Mouse (Mus musculus) frontal cortex, postnatal 10 days (tissue): ENCODE data around the gene Slx4ip.

Experiments used
- DNase-seq, 2 experiments: peaks; one replicate each; pipeline ENCODE4 v3.0.0; 2022; ENCODE audit warnings: low spot score in 2 of 2, mixed read lengths in 1 of 2

Gene Slx4ip

DNA sequence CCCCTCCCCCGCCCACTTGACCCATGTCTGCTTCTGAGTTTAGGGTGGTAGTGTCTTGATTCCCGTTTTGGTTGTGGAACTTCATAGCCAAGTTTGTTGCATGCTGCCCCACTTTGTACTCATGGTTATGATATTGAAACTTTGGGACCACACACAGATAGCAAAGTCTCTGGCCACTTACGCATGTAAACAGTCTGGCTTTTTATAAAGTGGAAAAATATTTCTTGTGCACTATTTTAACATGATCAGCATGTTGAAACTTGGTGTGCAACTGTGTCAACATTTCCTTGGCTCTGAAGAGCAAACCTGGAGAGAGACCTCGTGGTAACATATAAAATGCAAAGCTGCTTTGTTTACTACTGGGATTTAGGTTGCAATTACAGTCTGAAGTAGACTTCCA, 56.5 kb downstream of the Slx4ip start:
- no peak for DNase-seq

DNA sequence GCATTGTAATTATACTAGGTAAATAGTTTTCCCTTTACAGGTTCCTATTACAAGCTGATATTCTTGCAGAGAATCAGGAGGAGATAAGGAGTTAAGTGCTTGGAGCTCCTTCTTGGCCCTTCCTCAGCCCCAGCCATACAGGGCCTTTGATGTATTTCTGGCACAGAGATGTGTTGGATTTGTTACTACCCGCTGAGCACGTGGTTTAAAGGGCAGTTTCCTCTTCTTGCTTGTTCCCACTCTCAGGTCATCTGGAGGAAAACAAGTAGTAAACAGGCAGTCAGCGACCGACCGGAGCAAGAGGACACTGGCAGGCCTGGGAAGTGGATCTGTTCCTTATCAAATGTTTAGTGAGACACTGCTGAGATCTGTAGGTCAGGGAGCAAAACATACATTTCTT, 56.9 kb downstream of the Slx4ip start:
- peak in 1 of 2 experiments; percentile 11 for DNase-seq

DNA sequence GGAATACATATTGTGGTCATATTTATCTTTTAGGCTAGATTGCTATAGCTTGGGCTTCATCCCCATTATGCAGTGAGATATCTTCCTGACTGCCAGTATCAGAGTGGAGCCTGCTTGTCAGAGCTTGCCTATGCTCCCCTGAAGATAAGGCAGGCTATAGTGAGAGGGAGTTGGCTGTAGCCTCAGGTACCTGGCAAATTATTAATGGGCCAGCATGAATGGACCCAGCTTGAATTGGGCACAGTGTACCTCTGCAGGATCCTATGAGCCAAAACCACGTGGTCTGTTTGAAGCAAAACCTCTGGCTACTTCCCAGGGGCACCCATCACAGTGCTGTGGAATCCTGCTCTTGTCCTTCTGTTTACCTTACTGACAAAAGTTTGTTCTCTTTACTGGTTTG, 61.2 kb downstream of the Slx4ip start:
- no peak for DNase-seq

DNA sequence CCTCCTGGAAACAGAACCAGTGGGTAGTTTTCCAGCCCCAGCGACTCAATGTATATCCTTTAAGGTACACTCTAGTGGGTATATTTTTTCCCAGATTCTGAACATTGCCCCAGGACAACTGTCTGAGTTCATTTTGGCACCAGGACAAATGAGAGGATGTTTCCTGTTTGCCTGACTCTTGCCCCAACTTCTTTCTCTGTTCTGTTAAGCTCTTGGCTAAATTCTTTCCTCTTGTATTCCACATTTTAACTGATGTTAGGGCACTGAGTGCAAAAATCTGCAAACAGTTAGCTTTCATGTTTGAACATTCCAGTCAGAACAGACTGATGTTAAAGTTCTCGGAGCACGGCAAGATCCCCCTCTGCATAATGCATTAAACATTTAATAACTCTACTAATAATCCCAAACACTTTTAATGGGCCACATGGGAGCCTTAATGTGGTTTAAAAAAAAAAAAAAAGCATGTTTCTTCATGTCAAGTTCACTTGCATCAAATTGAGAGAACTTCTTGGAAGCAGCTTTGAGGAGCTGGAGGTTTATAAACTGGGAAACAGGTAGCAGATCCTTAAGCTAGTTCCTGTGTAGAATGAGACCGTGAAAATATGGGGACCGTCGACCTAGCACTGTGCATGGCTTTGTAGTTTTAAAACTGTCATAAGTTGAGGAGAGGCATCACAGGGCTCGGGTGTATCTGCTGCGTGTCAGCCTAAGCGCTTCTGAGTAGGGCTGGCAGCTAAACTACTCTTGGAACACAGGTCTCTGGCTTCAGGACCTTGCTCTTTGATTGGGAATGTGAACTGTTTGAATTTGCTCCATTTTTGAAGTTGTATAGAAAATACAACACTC, 64.9 kb downstream of the Slx4ip start:
- no peak for DNase-seq

DNA sequence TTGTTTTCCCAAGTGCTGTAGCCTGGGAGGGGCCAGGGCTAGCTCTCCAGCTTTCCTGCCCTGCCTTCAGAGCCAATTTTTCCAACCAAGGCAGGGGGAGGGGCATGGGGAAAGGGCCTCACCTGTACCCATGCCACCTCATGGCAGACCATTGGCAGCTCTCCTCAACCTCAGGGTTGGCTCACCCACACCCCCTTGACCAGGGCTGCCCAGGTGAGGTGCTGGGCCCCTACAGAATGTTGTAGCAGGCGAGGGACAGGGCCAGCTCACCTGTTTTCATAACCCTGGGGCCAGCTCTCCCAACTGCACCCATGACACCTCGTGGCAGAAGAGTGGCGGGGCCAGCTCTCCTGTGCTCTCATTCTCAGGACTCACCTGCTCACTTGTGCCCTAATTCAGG, 67.7 kb downstream of the Slx4ip start:
- DNase-seq: no peak

DNA sequence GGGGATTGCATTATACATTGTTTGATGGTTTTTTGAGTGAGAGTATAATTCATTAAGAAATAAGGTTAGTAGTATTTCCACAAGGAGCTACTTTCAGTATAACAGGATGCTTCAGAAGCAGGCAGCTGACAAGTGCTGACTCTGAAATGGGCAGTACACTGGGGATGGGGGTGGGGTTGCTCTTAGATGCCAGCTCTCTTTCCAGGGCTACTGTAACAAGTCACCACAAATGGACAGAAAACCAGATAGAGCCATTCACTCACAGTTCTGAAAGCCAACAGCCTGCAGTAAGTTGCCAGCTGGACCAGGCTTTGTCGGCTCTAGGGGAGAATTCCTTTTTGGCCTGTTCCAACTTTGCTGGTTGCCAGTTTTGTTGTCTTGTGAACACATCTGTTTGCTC, 84.8 kb downstream of the Slx4ip start:
- DNase-seq: no peak

DNA sequence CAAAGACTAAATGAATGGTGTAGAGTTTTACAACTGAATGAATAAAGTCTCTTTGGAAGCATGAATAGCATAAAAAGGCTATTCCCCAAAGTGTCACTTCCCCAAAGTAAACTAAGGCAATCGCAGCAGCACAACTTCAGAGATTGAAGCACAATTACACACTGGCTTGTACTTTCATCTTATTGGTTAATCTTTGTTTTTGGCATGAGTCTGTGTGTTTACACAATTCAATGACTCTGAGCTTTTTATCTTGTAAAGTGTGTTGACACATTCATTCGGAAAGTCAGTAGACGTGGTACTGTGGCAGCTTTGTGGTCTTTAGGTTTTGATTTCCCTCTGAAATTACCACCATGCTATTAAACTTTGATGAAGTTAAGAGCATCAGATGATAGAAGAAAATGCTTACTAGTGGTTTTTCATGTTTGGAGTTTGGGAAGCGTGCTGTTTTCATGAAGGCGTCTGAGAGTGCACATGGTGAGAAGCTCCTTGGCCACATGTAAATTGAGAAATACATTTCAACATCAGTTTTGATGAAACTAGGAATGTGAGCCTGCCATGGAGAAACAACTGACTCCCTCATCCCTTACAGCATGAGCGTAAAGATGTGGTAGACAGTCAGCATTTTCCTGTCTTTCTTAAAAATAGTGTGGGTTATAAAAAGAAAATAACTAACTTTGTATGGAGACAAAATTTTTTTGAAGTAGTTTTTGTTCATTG, 88.2 kb downstream of the Slx4ip start:
- DNase-seq: no peak

DNA sequence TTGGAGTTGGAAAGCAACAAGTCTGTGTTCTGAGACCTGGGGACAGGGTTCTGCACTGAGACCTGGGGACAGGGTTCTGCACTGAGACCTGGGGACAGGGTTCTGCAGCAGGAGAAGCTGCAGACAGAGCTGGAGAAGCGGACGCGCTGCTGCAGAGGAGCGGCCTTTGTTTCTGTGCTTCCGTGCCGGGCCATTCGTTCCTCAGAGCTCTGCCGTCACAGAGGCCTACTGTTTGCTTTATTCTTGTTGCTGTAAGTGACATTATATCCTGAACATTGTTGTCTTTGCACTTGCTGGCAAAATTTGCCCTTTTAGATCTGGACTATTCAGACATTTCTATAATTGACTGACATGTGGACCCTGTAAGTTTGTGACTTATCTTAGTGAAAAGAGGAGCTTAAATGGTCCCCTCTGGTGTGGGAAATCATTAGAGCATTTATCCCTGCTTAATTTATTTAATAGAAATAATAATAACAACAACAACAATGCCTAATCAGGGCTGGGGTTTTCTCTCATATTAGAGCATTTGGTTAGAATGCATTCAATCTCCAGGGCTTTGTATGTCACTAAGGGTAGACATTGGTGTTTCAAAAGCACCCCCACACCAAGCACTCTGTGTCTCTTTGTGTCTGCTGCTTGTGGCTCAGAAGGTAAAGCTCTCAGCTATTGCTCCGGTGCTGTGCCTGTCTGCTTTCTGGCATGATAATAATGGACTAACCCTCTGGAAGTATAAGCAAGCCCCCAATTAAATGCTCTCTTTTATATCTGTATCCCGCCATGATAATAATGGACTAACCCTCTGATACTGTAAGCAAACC, 90.3 kb downstream of the Slx4ip start:
- no peak for DNase-seq

DNA sequence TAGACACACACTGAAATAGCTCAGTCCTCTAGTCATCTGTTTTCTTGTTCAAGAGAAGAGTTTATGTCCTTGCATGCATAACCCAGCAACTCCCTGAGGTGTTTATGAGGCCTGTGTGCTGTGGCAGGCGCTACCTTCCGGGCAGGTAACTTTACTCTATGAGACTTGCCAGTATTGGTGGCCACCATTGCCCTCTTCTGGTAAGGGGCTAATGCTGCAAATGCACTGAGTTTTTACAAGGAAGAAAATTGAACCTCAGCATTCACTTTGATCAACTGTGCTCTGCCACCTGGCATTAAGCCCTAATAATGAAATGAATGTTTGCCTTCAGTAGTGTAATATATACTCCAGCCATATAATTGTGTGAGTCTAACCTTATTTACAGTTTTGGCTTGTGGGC, 92.9 kb downstream of the Slx4ip start:
- DNase-seq: no peak

DNA sequence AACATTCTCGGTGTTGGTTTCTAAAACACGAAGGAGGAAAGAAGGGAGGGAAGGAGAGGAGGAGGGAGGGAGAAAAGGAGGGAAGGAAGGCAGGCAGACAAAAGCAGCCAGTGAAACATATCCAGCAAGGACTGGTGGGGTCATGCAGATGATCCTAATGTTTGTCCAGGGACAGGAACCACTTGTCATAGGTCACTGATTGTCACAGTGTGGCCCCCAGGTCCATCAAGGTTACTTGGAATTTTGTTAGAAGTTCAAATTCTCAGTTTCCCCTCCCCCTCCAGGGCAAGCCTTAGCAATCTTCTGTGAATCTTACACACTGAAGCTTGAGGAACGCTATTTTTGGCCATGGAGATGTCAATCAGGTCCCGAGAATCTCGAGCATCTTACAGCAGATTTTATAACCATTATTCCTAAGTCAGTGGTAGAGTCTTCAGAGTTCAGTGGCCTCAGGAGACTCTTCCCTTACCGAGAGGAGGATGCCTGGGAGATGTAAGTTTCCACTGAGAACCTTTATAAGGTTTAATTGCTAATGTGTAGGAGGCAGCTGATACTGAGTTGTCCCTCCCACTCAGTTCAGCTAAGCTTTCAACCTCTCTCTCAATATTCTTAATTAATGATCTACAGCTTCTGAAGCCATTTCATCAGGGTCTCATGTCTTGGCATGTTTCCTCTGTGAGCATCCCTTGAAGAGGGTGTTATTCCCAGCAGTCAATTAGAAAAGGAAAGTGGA, 95.1 kb downstream of the Slx4ip start:
- no peak for DNase-seq

DNA sequence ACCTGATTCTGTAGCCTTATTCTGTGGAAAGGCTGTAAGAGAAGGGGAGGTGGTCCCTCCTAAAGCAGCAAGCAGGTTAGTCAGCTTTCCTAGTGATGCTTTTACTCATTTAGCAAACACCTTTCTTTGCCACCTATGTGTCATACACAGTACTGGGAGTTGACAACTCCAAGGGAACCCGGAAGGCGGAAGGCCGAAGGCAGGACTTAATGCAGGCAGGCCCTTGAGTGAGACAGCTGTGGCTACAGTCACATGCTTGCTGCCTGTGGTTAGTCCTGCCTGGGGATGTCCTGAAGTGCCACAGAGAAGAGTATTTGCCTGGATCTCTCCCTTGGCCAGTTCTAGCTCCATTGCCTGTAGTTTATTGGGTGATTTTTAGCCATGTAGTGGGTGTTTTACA, 102.1 kb downstream of the Slx4ip start:
- DNase-seq: no peak

DNA sequence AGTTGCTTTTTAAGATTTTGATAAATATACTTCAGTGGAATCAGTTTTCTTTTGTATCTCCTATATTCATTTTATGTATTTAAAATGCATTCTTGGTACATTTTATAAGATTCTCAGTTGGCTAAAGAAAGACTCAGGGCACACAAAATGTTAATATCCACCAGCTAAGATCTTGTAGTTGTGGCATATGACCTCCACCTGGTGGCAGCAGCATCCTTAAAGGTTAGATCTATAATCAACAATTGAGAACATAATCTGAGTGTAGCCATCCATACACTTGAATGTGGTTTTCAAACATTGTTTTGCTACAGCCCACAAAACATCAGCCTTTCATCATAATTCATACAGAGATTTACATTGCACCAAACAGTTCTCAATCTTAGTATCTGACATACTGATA, 106.1 kb downstream of the Slx4ip start:
- no peak for DNase-seq

DNA sequence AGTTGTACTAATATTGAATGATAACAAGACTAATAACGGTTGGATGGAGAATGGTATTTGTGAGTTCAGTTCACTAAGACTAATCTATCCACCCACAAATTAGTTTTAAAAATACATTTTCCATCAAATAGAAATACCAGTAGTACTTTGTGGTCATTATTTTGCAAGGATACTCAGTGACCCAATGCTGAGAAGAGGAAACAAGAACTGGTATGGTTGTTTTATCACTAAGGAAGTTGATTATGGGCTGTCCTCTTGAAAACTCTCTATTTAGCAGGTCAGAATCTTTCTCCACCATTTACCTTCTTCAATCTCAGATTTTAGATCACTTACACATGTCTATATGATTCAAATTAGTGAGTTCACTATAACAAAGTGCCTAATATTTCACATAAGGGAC, 111.0 kb downstream of the Slx4ip start:
- DNase-seq: no peak

DNA sequence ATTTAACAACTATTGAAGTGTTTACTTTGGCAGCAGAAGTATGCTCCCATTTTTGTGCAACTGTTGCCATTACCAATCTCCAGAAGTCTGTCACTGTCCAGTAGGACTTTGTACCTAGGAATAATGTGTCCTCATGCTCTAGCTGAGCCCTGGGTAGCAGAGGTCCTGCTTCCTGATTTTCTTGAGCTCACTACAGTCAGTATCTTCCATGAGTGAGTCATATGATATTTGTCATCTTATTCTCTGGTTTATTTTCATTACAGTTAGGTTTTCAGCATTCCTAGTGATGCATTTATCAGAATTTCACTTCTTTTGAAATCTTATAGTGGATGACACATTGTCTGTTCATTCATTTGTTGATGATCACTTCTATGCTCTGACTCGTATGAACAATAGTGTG, 115.6 kb downstream of the Slx4ip start:
- DNase-seq: no peak

DNA sequence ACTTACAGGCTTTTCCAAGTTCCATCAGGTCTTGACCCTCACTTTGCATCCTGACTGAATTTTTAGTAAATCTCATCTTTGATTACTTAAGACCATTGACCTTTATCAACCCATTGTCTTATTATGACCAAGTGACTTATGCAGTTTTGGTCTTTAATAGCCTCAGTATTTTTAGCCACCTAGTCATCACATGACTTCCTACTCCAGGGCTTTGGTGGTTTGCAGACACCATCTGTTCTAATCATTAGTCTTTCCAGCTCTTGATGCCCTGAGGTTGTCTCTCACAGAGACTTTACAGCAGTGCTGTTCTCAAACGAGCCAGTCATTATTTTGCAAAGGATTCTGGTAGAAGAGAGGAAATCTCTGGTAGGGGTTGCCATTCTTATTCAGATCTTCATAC, 121.0 kb downstream of the Slx4ip start:
- DNase-seq: no peak

DNA sequence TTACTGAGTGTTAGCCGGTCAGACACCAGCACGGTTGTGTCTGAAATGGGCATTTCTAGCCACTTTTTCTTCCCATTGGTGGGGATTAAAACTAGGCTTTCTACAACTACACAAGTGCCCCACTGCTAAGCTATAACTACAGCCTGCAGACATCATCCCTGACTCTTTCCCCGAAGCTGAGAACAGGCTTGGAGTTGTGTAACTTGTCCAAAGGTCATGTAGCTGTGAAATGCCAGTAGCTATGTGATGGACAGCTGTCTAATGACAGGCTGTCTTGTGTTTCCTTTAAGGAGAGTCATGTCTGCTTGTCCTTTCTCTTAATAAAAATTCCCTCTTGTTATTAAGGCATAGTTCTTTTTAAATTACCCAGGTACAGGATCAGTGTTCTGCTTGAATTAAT, 122.1 kb downstream of the Slx4ip start:
- no peak for DNase-seq

DNA sequence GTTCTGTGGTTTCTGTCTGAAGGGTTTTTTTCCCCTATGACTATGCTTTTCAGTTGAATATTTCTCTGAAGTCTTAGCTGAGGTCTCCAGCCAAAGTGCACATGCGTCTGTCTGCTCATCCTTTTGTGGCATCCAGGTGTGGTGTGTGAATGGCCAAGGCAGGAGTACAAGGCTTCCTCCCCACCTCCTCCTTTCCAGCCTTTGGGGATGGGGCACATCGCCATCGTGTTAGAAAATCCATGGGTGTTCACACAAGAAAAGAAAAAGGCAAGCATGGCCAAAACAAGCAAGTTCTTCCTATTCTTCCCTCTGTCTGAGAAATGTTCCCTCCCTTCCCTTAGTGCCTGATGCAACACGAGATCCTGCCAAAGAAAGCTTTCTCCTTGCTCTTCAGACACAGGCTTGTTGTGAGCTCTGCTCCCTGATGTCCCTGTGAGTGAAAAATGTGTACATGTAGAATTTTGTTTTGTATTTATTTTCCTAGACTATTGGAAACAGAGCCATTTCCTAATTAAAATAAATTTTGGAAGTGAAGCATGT, 122.9 kb downstream of the Slx4ip start:
- DNase-seq: no peak

DNA sequence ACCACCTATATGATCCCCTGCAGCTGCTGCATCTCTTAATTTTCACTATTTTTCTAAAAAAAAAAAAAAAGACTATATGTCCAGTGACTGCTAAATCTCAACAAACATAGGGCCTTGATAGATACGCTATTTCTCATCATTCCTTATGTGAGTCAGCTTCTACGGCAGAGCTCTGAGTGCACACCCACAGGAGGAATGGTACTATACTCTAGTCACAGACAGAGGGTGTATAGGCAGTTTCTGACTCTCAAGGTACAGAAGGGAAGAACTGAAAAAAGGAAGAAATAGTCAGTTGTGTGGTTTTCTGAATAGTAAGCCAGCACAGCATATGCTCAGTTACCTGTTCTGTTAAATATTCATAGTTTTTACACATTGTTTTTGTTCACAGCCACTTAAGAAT, 123.4 kb downstream of the Slx4ip start:
- DNase-seq: no peak

DNA sequence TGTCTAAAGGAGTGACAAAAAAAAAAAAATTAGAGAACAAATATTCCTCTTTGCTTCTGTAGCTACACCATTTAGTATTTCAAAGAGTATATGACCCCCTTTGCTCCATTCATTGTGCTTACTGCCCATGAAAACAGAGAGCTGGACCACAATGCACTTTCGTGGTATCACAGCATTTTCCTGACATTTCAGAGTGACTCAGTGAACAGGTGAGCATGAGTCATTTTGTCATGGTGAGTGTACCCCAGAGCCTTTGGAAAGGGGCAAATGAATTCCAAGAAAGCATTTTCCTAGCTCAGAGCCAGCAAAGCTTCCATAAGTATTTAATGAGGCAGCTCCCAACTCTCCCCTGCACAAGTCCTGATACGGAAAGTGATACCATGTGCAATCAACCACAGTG, 153.1 kb downstream of the Slx4ip start:
- DNase-seq: no peak

DNA sequence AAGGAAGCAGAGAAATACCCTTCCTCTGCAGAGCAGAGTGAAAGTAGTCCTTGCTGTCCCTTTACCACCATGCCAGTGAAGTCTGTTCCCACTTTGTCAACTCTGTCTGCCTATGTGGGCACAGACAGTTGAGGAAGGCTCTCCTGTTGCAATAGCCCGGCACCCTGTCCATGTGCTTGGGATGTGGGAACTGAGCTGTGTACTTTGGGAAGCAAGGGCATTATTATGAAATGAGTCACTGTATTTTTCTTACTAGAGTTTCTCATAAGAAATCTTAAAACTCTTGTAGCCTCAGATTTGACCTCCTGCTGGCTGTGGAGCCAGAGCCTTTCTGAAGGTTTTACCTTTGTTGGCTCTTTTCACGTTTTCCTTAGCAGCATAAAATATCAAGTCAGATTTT, 158.3 kb downstream of the Slx4ip start:
- DNase-seq: no peak

DNA sequence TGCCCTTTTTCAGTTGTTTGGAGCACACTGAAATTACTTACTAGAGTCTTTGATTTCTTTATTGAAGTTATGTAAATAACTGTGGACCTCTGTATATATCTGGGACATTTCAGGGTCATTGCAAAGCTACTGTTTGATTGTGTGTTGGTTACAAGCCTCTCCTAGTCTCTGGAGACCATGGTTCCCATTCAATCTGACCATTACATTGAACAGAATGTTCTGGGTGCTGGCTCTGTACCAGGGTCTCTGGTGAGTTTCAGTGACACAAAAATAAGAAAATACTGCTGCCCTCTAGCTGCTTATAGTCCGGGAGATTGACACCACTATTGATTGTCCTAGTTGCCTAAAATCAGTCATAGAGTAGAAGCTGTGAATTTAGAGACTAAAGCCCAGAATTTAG, 158.9 kb downstream of the Slx4ip start:
- no peak for DNase-seq

DNA sequence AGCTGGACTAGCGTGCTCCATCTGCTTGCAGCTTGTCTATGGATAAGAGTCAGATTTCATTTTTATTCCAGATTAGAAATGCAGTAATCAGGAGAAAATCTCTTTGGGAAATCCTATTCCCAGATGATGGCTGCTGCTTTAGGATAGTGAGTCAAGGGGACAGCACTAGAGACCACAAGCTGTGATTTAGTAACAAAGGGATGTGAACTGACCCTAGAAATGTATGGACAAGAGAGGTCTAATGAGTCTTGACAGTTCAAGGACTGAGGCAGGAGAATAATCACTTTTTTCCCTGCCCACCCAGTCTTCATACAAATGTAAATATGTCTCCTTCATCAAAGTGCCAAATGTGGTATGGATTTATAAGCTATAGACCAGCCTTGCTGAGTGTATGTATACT, 172.8 kb downstream of the Slx4ip start:
- DNase-seq: no peak
